Mouse (Mus musculus): ENCODE results near the gene Bhlha9. TPM values are rescaled to one million over a fixed set of nuclear protein-coding genes. Genes with fewer than 3 reads are reported as not detected.

Gene Bhlha9
- total and polyA plus RNA-seq, 3 experiments, result not detected

DNA sequence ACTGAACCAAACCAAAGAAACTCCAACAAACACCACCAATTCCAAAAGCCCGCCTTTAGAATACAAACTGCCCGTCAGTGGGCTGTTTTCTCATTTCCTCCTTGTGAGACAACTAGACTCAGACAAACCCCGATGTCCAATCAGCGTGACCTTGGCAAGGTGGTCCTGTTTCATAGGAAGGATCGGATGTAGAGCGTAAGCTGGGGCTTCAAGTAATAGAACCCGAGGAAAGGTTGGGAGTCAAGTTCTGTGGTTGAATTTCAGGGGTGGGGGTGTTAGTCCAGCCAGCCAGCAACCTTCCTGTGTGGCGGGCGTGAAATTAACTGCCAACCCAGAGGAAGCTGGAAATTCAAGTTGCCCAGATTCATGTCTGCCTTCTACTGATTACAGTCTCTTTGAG is 27.2 kb upstream of the Bhlha9 start:
- TF ChIP-seq NRF1 (IDR thresholded peaks at IDR 0.05; ENCODE audit: insufficient read depth, low read depth, low read length, poor library complexity, severe bottlenecking) (no peak), USF2 (IDR thresholded peaks at IDR 0.05; ENCODE audit: borderline replicate concordance in 1 of 2, insufficient read depth in 1 of 2, low read depth in 1 of 2, low read length in 2 of 2) (no peak), SMC3 (IDR thresholded peaks at IDR 0.05; ENCODE audit: low read depth, low read length) (no peak), MEF2A (IDR thresholded peaks at IDR 0.05; ENCODE audit: extremely low read depth, insufficient replicate concordance, low read depth, low read length, poor library complexity, severe bottlenecking) (no peak), TAL1 (IDR thresholded peaks at IDR 0.05; ENCODE audit: low read length) (no peak), MAZ (IDR thresholded peaks at IDR 0.05; ENCODE audit: low read depth, low read length) (no peak)
- Histone ChIP-seq H3K27me3 (ENCODE audit: control insufficient read depth in 1 of 2, insufficient read depth in 2 of 2, low read length in 2 of 2) (peaks cover 2 to 9% of the 10 kb centered on the region in 2 experiments; a peak in 3 of 4 replicates), H3K9ac (ENCODE audit: control insufficient read depth, low read depth, low read length, poor library complexity, severe bottlenecking) (no peak overlapping the region), H3K36me3 (ENCODE audit: control insufficient read depth in 1 of 2, insufficient read depth in 2 of 2, low read length in 2 of 2) (no peaks in the 10 kb centered on the region), H3K79me2 (ENCODE audit: control insufficient read depth, insufficient read depth, low read length, poor library complexity) (no peaks in the 10 kb centered on the region), H3K27ac (ENCODE audit: control insufficient read depth, low read depth, low read length) (no peak overlapping the region), H3K4me3 (ENCODE audit: control insufficient read depth in 1 of 2, insufficient read depth in 1 of 2, low read depth in 2 of 2, low read length in 2 of 2) (no peak overlapping the region), H3K4me1 (ENCODE audit: control insufficient read depth in 1 of 2, insufficient read depth in 2 of 2, low read length in 2 of 2) (no peaks in the 10 kb centered on the region), H3K9me3 (replicated peaks; ENCODE audit: insufficient read depth, low read length) (no peaks in the 10 kb centered on the region)
- no peak for DNase-seq (ENCODE audit: low read depth, low spot score)

DNA sequence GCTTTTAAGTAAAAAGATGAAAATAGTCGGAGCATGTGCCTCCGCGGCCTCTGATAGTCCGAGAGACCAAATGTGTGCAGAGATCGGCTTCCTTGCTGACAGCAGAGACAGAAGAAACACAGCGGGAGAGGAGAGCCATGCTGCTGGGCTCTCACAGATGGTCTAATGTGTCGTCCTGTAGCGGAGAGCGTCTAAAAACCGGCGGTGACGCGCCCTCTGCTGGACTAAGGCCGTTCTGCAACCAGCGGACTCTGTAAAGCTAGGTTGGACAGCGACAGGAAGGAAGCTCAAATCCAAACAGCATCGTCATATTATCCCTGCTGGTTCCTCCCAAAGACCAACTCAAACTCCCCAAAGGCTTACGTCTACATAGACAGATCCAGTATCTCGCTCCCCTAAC is 26.3 kb upstream of the Bhlha9 start:
- H3K9me3 ChIP-seq (replicated peaks; ENCODE audit: insufficient read depth, low read length), result no peaks in the 10 kb centered on the region
- H3K9ac ChIP-seq (ENCODE audit: control insufficient read depth, low read depth, low read length, poor library complexity, severe bottlenecking), result no peak overlapping the region
- no peak overlapping the region for H3K27ac ChIP-seq (ENCODE audit: control insufficient read depth, low read depth, low read length)
- H3K4me3 ChIP-seq (ENCODE audit: control insufficient read depth in 1 of 2, insufficient read depth in 1 of 2, low read depth in 2 of 2, low read length in 2 of 2), result no peak overlapping the region
- TF ChIP-seq BHLHE40 (IDR thresholded peaks at IDR 0.05; ENCODE audit: borderline replicate concordance, low read depth, low read length) (no peak), SIN3A (IDR thresholded peaks at IDR 0.05; ENCODE audit: low read length) (peak; percentile 49; the same call in 1 of the 2 replicates), POLR2AphosphoS5 (IDR thresholded peaks at IDR 0.05; ENCODE audit: borderline replicate concordance, low read depth, low read length) (no peak), CTCF (IDR thresholded peaks at IDR 0.05 in 2 of 3, conservative IDR thresholded peaks at IDR 0.05 in 1 of 3; ENCODE audit: control insufficient read depth in 1 of 3, insufficient read depth in 1 of 3, low read depth in 2 of 3, low read length in 3 of 3, poor library complexity in 1 of 3, severe bottlenecking in 1 of 3) (peak; percentile 94 to 99 (median 99)), RAD21 (IDR thresholded peaks at IDR 0.05; ENCODE audit: low read depth, low read length) (peak; percentile 89), SMC3 (IDR thresholded peaks at IDR 0.05; ENCODE audit: low read depth, low read length) (peak; percentile 98), ZC3H11A (IDR thresholded peaks at IDR 0.05; ENCODE audit: low read depth, low read length) (peak; percentile 75), GATA1 (IDR thresholded peaks at IDR 0.05; ENCODE audit: low read depth, low read length) (no peak), NELFE (IDR thresholded peaks at IDR 0.05; ENCODE audit: low read depth, low read length) (no peak), HCFC1 (IDR thresholded peaks at IDR 0.05; ENCODE audit: low read depth, low read length) (0 out of 2 replicates have a peak, but pooled peaks have one; percentile 17)
- H3K36me3 ChIP-seq (ENCODE audit: control insufficient read depth in 1 of 2, insufficient read depth in 2 of 2, low read length in 2 of 2), result no peaks in the 10 kb centered on the region
- H3K27me3 ChIP-seq (ENCODE audit: control insufficient read depth in 1 of 2, insufficient read depth in 2 of 2, low read length in 2 of 2), result peaks cover 2 to 9% of the 10 kb centered on the region in 2 experiments; a peak in 3 of 4 replicates
- peak; percentile 88 for DNase-seq (ENCODE audit: low read depth, low spot score)
- no peaks in the 10 kb centered on the region for H3K4me1 ChIP-seq (ENCODE audit: control insufficient read depth in 1 of 2, insufficient read depth in 2 of 2, low read length in 2 of 2)
- H3K79me2 ChIP-seq (ENCODE audit: control insufficient read depth, insufficient read depth, low read length, poor library complexity), result no peaks in the 10 kb centered on the region

All from MEL (cell line).